Mouse (Mus musculus): ENCODE results near the gene Acp7. TPM values are rescaled to one million over a fixed set of nuclear protein-coding genes. Genes with fewer than 3 reads are reported as not detected.
A peak's percentile ranks its signal among the peaks of the same experiment; 100 is the strongest.
"Not testable (repeated sequence)": the region's sequence is repeated elsewhere in the genome, so short reads cannot be mapped to it uniquely, and the experiment has no call there.

Acp7 gene
- 1 to 10 TPM in 1 of 2 experiments, under 1 TPM in 1; 0.53 to 1.1 TPM for total RNA-seq (2021)
- long read RNA-seq, experiment 1: 0 reads
- long read RNA-seq, experiment 2: 0 reads

DNA sequence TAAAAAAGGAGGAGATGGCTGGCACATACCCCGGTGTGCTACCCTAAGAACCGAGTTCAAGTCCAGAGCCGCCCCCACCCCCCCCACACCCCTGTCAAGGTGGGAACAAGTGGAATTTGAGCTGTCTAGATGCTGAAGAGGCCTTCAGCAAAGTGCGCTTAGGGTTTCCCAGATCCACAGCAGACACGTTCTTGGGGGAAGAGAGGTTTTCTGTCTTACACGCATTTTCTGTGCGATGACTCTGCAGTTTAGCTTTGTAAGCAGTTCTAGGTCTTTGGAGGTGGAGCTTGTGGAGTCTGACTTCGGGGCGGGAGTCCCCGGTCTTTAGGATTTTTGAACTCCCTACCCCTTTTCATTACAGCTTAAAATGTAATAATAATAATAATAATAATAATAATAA, at the start of gene Acp7:
TSS of gene Acp7 (minus strand) at position 260 of the 400 bp plus-strand sequence.
- DNase-seq (ENCODE audit: low spot score in 2 of 2): no peak
- intact Hi-C loops (cut with DNase I): no loop called here

DNA sequence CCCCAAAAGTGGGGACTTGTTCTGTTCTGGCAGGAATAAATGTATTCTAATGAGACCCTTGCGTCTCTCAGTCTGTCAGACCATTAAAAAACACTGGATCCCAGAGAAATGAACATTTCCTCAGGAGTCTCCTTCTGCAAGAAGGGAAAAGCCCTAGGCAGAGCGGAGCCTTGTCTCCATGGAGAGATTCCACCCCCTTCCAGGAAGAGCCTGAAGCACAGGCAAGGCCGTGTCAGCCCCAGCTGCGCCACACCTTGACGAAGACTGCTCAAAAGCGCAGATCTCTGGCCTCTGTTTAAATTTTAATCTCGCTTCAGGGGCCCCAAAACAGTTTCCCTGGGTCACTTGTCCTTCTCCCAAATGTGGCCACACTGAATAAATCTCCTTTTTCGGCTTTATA, 46.5 kb upstream of the Acp7 start:
- no peak for DNase-seq (ENCODE audit: low spot score in 2 of 2)
- intact Hi-C loops (cut with DNase I): no loop called here

DNA sequence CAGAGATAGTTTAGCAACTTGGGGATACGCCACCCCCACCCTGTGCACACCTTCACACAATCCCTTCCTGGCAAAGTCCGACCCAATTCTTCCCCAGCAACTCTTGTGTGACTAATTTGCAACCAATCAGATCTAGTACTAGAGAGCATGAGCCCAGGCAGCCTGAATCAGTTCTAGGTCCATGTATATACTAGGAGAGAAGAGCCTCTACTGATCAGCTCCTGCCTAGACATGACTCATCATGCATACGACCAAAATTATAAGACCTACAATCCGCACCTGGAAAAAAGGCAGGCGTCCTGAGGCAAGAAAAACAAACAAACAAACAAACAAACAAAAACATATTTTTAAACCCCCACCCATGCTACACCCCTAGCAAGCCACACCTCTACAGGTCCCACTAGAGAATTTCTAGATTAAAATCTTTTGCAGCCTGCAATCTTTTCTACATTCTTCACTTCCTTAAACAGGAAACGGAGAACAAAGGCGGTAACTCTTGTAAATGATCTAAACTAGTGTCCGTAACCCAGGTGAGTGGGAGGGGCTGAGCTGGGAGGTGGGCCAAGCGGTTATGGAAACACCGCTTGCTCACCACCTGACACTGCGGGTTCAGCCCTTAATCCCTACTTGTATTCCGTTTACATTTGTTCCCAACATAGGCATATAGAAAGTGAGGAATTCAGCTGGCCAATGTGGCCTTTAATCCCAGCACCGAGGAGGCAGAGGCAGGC, 45.8 kb upstream of the Acp7 start:
- intact Hi-C loops (cut with DNase I): no loop called here
- no peak for DNase-seq (ENCODE audit: low spot score in 2 of 2)

DNA sequence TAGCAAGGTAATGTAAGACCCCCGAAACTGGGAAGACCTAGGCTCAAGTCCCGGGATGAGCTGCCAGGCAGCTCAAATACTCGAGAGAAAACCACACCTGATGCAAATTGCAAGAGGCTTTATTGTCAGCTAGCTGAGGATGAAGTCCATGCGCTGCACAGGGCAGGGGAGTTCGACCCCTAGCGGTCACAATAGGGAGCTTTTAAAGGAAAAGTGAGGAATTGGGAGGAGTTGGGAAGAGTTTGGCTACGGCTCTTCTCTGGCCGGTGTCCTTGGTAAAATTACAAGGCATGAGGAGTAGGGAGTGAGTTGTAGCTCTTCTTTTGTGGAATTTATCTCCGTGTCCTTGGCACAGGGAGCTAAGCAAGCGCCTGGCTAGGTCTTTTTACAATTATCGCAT, 44.6 kb upstream of the Acp7 start:
- no peak for DNase-seq (ENCODE audit: low spot score in 2 of 2)
- intact Hi-C loops (cut with DNase I): no loop called here

DNA sequence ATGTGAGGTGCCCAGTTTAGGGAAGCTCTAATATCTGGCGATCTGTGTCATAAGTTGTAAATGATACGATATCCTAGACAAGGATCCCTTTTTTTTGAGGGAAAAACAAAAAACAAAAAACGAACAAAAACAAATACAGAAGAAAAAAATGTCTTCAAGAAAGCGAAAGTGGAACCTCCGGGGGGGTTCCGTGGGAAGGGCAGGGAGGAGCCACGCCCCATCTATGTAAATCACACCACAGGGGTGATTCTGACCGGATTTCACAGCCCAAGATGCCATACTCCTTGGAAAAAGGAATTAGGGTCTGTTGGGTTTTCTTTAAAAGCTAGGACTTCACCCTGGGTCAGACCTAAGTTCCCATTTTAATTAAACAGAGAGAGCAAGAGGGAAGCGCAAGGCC, 43.9 kb upstream of the Acp7 start:
- DNase-seq (ENCODE audit: low spot score in 2 of 2): no peak
- intact Hi-C loops (cut with DNase I): no loop called here

DNA sequence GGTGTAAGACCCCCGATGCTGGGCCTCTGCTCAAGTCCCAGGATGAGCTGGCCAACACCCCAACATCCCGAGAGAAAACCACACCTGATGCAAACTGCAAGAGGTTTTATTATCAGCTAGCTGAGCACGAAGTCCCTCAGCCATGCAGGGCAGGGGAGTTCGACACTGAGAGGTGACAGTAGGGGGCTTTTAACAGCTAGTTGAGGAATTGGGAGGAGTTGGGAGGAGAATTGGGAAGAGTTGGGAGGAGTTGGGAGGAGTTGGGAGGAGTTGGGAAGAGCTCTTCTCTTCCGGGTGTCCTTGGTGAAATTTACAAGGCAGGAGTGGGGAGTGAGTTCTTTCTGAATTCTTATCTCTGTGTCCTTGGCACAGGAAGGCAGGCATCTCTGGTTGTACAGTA, 41.7 kb upstream of the Acp7 start:
- DNase-seq (ENCODE audit: low spot score in 2 of 2); intact Hi-C loops (cut with DNase I): not testable (repeated sequence)

DNA sequence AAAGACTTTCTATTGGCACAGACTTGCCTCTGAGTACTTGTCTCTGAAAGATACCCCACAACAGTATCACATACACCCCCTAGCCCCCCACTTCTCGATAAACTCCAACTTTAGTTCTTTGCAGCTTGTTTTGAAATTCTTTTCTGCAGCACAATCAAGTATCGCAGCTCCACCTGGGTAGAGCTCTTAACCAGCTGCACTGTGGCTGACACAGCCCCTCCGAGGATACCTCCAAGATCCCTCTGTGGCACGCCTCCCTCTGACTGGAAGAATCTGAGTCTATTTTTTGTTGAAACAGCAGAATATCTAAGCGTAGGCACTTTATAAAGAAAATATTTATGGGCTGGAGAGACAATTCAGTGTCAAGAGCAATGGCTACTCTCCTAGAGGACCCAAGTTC, 41.1 kb upstream of the Acp7 start:
- intact Hi-C loops (cut with DNase I): no loop called here
- no peak for DNase-seq (ENCODE audit: low spot score in 2 of 2)

DNA sequence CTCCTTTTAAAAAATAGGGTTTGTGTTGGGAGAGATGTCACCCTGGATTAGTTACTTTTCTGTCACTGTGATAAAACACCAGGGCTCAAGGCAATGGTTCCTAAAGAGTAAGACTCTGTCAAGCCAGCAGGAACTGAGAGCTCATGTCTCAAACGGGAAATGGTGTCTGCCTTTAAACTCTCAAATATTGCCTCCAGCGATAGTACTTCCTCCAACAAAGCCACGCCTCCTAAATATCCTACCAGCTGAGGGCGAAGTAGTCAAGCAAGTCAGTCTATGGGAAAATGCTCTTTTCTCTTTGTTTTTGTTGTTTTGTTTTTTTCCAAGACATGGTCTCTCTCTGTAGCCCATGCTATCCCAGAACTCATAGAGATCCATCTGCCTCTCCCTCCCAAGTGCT, 40.0 kb upstream of the Acp7 start:
- no peak for DNase-seq (ENCODE audit: low spot score in 2 of 2)
- intact Hi-C loops (cut with DNase I): no loop called here

DNA sequence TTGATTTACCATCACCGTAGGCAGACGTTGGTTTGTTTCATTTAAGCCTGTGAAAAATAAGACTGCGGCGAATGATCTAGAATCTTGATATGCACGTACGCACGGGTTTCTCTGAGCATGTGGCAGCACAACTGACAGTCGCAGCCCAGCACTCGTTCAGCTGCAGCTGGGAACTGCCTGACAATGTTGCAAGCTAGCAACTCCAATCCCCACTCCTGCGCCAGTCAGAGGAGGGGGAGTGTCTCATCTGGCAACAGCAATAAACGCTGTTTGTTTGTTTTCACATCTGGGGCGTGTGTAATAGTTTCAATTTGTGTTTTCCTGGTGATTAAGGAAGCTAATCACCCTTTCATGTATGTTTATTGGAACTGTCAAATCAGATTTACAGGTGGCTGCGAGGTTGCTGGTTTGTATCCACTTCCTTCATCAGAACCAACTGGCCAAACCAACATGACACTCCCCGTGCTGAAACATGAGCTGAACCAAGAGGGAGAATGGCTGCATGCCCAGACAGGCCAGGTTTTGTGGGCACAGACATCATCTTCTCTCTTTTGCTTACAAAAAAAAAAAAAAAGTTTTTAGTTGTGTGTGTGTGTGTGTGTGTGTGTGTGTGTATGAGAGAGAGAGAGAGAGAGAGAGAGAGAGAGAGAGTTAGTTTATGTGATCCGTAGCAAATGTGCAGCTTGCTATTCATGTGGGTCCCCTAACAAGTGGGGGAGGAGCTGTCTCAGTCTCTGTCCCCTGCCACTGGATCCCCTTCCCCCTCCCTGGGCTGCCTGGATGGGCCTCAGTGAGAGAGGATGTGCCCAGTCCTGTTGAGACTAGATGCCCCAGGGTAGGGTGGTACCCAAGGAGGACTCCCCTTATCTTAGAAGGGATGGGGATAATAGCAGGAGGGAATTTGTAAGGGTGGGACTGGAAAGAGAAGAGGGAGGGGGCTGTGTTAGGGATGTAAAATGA, 34.8 kb upstream of the Acp7 start:
- DNase-seq (ENCODE audit: low spot score in 2 of 2): peak; percentile 20 to 30

DNA sequence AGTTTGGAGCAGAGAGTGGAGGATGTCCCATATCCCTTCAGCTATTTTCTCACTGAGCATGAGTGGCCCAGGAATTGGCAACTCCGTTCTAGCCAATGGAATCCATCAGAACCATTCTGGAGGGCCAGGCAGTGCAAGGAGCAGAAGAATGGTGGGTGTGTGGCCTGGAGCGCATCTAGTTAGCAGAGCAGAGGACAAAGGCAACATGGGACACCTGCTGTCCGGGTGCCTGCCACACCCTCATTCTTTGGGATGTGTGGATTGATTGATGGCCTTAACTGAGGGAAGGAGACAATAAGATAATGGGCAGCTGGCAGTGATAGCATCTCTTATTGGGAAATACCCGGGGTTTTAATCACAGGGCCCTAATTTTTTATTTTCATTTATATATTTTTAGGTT, 25.3 kb upstream of the Acp7 start:
- no peak for DNase-seq (ENCODE audit: low spot score in 2 of 2)
- intact Hi-C loops (cut with DNase I): no loop called here

More for the DNA sequence above, 34.8 kb upstream of the Acp7 start:
- intact Hi-C loops (cut with DNase I): no loop called here

DNA sequence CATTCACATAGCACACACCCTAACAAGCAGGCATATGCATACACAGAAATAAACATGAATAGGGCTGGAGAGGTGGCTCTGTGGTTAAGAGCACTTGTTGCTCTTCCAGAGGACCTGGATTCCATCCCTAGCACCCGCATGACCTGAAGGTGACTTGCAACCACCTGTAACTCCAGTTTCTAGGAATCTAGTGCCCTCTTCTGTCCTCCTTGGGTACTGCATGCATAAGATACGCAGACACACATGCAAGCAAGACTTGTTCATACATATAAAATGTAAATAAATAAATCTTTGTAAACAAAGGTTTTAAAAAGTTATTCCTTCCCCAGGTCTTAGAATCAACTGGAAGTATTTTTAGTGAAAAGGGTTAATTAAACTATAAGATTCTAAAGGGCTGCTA, 20.0 kb upstream of the Acp7 start:
- DNase-seq (ENCODE audit: low spot score in 2 of 2): no peak
- intact Hi-C loops (cut with DNase I): no loop called here

DNA sequence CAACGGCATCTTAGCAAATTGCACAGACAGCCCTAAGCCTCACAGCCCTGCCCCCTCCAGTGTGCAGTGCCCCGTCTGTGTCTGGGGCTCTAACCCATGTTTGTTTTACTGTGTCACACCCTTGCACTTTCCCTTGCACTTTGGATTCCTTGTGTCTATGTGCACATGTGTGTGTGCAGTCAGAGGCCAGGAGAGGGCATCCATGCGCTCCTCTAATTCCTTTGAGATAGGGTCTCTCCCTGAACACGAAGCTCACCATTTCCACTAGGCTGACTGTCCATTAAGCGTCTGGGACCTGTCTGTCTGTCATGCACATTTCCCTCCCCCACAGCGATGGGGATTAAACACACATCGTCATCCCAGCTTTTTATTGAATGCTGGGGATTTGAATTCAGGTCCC, 15.9 kb upstream of the Acp7 start:
- DNase-seq (ENCODE audit: low spot score in 2 of 2): no peak
- intact Hi-C loops (cut with DNase I): no loop called here

DNA sequence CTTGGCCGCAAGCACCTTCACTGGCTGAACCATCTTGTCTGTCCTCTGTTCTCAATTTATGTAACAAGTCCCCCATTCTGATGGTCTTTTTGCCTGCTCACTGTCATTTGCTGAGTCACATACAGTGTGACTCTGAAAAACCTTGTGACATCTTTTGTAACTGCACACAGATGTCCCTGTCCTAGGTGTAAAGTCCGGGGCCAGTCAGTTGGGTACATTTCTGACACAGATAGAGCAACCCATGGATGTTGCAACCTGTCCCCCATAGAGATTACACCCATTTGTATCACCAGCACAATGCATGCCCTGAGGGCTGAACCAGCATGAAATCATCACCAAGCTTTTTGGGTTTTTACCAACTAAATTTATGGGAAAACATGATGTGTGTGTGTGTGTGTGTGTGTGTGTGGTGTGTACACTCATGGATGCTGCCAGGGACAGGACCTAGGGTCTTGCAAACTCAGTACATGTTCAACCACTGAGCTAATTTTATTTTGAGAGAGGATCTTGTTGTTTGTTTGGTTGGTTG, 14.9 kb upstream of the Acp7 start:
- intact Hi-C loops (cut with DNase I): no loop called here
- DNase-seq (ENCODE audit: low spot score in 2 of 2): no peak

DNA sequence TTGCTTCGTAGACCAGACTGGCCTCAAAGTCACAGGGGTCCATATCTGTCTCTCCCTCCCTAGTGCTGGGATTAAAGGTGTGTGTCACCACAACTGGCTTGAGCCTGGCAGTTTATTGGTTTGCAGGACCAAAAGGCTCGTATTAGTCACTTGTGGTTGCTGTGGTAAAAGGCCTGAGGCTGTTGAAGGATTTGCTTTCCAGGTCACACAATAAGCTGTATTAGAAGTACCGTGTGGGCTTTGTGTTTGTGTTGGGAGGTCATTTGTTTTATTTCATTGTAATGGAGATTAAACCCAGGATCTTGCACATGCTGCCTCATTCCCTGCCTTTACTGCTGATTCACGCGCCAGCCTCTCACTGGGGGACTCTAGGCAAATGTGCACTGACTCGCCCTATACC, 14.2 kb upstream of the Acp7 start:
- no peak for DNase-seq (ENCODE audit: low spot score in 2 of 2)
- intact Hi-C loops (cut with DNase I): no loop called here

DNA sequence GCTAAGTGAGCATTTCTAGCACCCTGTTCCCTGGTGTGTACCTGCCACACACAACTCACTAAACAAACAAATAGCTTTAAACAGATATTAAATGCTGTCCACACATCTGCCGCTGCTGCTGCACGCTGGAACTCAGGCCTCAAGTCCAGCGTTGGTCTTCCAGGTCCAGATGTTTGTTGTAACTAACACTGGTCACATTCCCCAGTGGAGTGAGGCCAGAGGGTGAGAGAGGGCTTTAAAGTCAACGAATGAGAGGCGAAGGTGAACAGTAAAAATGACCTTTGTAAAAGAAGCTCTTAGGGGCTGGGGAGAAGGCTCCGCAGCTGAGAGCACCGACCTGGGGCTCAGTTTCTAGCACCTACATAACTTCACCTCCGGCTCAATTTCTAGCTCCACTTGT, 10.4 kb upstream of the Acp7 start:
- no peak for DNase-seq (ENCODE audit: low spot score in 2 of 2)
- intact Hi-C loops (cut with DNase I): no loop called here

DNA sequence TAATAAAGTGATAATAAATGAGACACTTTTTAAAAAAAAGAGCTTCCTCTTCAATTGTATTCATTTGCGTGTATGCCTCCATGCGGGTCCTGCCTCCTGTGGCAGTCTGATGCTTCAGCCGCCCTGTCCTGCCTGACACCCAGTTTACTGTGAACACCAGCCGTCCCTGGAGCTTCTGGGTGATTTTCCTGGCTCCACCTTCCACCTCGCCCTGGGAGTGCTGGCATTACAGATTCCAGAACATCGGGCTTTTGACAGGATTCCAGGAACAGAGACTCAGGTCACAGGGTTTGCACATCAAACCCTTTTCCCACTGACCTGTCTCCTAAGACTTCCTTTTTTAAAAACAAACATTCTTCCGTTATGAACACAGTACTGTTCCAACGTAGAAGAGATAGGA, 6.4 kb upstream of the Acp7 start:
- DNase-seq (ENCODE audit: low spot score in 2 of 2): no peak
- intact Hi-C loops (cut with DNase I): no loop called here

DNA sequence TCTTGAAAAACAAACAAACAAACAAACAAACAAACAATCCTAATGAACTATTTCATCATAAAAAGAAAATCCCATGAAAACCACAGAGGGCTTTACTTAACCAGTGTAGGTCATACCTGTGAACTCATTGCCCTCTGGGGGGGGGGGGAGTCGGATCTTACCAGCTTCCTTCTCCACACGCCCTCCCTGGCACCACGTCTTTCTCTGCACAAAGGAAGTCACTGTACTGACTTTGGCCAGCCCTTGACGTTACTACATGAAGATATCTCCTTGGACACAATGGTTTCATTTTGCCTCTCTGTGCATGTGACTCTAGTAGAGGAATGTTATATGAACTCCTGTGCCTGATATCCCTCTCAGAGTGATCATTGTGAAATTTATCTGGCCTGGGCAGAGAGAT, 3.0 kb upstream of the Acp7 start:
- no peak for DNase-seq (ENCODE audit: low spot score in 2 of 2)
- intact Hi-C loops (cut with DNase I): no loop called here

DNA sequence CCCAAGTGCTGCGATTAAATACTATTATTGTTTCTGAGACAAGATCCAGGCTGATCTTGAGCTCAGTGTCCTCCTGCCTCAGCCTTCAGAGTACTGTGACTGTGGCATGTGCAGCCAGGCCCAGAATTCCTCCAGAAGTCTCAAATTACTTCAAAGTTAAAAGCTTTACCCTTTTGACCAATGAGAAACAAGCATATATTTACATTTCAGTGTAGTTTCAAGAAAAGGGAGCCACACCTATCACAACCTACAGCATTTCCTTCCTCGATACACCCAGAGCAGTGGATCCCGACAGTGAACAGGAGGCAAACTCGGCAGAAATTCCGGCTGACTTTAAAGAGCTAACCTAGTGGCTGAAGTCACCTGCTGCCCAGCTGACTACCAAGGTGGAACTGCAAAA, 6.3 kb downstream of the Acp7 start:
- DNase-seq (ENCODE audit: low spot score in 2 of 2): no peak
- intact Hi-C loops (cut with DNase I): no loop called here

DNA sequence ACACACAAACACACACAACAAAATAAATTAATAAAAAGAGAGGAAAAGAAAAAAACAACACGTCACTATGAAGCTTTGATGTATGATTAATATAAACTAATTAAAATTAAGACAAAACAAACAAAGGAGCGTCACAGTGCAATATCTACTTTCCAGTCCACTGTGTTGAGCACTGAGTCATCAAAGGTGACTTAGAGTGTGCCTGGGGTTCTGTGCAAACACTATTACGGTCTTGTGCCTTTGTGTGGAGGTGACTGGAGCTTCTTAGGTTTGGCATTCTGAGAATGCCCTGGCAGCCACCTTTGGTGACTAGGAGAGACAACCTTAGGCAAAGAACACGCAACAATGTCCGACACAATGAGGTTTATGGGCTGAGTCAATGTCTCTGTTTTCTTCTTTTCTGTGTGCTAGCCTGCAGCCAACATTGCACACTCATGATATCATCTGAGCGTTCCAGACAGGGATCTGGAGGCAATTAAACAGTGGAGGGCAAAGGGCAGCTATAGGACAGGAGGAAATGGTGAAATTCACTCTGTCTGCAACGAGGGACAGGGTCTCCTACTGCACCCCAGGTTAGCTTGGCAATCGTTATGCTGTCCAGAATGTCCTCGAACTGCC, 11.9 kb downstream of the Acp7 start:
- DNase-seq (ENCODE audit: low spot score in 2 of 2): no peak
- intact Hi-C loops (cut with DNase I): no loop called here

DNA sequence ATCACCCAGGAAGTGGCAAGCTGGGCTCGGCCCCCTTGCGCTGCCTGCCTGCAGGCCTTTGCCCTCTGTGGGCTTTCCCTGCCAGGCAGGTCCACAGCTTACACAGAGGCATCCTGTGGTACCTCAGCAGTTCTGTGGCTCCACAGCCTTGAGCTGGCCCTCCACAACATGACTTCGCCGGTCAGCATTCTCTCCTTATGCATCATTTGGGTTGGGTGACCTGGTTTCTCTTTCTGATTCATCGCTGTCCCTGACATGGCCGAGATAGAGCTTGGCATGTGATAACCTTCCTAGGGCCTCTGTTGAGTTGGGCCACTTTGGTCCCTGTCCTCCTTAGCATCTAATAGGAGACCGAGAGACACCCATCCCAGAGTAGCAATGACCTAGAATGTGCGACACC, 25.2 kb downstream of the Acp7 start:
- DNase-seq (ENCODE audit: low spot score in 2 of 2): no peak
- intact Hi-C loops (cut with DNase I): no loop called here
